Mouse (Mus musculus) adrenal gland, adult 8-10 months (tissue): ENCODE data around the gene Ptpn14. TPM values are rescaled to one million over a fixed set of nuclear protein-coding genes. Genes with fewer than 3 reads are reported as not detected.

Experiments
- DNase-seq: peaks from one replicate; pipeline ENCODE4 v3.0.0; 2022
- total RNA-seq, 4 experiments: library from RNA; stranded (reverse); gene quantifications; 2 replicates each; pipeline ENCODE4 v1.2.4; 2022

Ptpn14 gene
- total RNA-seq, 4 experiments from 2014 or later: 10.8 to 21.8 (median 17.9) TPM

DNA sequence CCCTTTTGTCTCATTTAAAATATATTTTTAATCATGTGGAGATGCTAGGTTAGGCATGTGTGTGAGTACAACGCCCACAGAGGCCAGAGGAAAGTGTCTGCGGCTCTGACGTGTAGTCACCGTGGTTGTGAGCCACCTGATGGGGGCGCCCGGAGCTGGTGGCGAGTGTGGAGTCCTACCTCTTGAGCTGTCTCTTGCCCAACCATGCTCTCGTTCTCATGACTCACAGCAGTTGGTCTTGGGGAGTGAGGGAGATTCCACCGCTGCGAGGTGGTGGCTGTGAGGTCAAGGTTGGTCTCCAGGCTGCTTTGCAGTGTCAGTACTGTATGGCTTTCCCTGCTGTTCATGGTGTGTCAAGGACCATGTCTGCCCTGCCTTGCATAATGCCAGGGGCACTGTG is 140.0 kb downstream of the Ptpn14 start:
- DNase-seq: peak; percentile 71

DNA sequence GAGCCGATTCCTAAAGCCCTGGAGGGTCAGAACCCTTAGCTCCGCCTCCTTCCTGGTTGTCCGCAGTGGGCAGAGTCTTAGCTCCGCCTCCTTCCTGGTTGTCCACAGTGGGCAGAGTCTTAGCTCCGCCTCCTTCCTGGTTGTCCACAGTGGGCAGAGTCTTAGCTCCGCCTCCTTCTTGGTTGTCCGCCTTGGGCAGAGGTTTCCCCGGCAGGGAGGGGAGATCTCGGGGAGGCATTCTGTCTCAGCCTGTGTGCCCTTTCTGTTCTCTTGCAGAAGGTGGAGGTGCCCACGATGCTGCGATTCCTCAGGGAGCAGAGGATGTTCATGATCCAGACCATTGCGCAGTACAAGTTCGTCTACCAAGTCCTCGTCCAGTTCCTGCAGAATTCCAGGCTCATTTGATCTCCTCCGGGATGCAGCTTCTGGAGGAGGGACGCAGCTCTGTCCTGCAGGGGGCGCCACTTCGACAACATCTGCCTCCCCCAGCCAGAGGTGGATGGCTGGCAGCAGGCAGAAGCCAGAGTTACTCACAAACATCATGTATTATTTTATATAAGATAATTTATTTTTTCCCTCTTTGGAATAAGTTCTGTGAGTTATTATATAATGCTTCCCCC is 141.7 kb downstream of the Ptpn14 start:
- DNase-seq: no peak

- no peak for DNase-seq
Measured at GRCm38 (mm10) chr1:189870539-189870938, 142.5 kb downstream of the Ptpn14 start.

- no peak for DNase-seq
Measured at GRCm38 (mm10) chr1:189871625-189872024, 143.6 kb downstream of the Ptpn14 start.

- no peak for DNase-seq
Measured at GRCm38 (mm10) chr1:189872050-189872449, 144.0 kb downstream of the Ptpn14 start.

DNA sequence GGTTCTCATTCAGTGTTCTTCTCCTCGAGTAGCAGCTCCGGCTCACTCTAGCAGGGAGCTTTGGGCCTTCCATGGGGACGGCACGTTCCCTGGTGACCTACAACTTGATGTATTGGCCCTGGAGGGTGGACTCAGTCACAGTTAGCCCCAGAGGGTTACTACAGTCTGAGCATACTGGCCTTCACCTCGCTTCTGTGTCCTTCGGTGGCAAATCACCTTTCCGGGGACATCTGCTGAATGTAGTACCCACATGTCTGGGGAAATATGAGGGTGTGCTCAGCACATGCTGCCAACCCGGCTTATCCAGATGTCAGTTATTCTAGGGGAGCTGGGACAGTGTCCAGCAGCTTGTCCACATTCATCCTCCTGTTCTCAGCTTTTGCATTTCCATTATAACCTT is 145.5 kb downstream of the Ptpn14 start:
- DNase-seq: no peak

GRCm38 (mm10) chr1:189875439-189875861 is 147.4 kb downstream of the Ptpn14 start:
- no peak for DNase-seq

DNA sequence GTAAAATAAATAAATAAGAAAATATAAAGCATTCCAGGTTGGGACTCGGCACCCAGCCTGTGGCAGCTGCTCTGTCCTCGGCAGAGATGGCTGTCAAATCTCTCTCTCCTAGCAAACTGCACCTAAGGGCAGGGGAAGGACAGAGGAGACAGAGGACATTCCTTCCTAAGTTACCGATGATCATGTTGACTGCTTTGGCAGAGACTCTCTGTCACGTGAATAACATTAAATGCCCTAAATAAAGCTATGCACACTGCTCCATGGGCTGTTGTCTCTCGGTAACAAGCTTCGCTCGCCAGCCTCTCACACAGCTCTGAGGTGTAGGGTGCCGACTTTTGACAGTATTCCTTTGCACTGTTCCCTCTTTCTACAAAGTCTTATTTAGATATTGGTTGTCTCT is 148.1 kb downstream of the Ptpn14 start:
- no peak for DNase-seq

DNA sequence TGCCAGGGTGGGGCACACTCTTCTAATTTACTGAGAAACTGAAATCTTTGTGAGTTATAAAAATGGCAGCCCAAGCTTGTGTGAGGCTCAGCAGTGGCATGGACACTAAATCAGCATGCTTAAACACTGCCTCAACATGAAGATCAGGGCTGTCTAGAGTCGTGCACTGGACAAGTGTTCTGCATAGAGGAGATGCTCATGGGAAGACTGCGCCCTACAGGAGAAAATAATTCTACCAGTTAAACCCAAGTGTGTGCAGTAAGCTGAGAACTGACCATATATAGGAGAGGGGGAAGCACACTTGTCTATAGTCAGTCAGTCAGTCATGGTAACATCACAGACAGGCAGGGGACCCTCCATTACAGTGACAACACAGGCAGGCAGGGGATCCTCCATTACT is 151.1 kb downstream of the Ptpn14 start:
- DNase-seq: no peak

DNA sequence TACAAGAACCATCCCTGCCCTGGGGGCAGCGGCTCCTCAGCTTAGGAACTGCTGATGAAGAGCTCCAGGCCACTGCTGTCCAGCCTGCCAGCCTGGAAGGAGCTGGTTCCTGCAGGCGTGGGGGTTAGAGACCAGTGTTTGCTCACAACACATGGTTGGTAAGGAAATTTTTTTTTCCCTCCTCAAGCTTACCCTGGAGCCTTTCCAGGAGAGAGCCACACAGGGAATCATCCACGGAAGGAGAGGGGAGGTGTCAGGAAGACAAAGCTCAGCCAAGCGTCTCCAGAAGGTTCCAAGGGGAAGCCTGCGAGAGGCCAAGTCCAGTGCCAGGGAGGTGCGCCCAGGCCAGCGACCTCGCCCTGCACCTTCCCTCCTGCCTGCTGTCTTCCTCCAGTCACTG is 151.9 kb downstream of the Ptpn14 start:
- peak; percentile 36 for DNase-seq

DNA sequence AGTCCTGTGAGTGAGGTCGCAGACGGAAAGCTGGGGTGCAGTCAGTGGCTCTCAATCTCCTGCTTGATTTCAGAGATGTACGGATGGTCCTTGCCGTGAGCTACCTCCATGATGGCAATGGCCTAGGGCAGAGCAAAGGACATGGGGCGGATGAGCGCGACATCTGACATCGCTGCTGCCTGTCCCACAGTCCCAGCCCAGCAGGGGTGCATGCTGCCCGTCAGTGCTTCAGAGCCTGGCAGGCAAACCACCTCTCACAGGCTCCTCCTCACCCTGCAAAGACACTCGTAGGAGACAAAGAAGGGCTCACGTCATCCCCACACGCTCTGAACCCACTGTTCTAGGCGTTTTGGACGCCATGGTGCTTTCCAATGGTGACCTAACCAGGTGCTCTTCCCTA is 152.7 kb downstream of the Ptpn14 start:
- DNase-seq: no peak

DNA sequence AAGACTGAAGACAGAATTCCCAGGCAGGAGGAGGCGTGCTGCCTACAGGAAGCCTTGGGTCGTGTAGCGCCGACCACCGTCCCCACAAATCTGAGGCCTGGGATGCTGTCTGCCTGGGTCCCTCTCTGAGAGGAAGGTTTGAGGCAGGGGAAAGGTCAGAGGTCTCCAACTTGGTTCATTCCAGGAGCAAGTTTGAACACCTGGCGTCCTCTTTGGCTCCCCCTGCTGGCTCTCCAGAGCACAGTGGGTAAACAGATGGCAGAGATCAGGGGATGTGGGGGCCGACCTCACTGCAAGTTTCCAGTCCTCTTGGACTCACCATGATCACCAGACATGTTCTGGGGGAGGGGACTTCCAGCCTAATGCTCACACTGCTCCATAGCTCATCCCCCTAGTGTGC is 154.8 kb downstream of the Ptpn14 start:
- no peak for DNase-seq

DNA sequence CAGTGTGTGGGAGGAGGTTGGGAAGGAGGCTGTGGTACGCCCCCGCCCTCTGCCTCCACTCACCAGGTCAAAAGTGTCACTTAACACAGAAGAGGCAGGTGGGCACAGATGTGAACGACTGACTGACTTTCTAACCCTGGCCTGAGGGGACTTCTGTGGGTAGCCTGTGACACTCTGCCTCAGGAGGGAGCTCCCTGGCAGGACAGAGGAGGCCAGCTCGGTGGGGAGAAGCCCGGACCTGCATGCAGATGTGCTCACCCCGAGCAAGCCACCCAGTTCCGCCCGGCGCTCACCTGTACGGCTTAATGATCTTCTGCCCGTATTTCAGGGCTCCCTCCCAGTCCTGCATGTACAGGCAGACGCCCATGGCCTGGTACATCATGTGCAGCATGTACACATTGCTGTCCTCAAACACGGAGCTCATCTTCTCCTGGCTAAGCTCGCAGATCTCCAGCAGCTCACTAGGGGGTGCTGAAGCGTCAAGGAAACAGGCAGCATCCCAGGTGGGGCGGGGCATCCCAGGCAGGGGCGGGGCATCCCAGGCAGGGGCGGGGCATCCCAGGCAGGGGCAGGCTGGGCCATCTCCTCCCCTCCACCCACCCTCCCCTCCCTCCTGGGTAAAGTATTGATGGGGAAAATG is 155.6 kb downstream of the Ptpn14 start:
- DNase-seq: no peak

DNA sequence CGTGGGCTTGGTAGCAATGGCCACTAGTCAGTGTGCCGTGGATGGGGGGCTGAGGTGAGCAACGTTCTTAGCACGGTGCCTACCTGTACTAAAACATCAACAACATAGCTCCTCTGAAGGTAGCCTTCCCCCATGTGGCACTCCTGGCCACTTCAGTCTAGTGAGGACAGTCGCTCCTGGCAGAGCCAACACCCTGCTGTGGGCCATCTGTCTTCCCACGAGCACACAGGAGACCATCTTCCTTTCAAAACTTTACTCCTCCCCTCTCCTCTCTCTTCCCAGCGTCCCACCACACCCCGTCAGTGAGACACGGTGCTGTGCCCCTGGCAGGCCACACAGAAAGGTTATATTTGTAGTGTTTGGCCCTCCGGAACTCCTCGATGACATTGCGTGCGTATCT is 156.9 kb downstream of the Ptpn14 start:
- DNase-seq: no peak

DNA sequence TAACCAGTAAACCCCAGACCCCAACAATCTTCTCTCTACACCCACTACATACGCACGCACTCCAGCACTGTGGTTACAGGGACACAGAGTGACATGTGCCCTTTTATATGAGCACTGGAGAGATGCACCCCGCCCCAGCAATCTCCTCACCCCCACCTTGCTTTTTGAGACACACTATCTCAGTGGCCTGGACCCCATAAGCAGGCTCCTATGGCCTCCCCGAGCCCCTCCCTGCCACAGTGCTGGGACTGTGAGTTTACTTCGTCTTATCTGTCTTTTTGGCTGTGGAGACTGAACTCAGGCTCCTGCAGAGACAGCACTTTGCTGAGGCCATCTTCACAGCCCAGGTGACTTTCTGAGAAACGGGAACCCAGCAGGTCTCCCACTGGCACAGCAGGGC is 157.9 kb downstream of the Ptpn14 start:
- no peak for DNase-seq

DNA sequence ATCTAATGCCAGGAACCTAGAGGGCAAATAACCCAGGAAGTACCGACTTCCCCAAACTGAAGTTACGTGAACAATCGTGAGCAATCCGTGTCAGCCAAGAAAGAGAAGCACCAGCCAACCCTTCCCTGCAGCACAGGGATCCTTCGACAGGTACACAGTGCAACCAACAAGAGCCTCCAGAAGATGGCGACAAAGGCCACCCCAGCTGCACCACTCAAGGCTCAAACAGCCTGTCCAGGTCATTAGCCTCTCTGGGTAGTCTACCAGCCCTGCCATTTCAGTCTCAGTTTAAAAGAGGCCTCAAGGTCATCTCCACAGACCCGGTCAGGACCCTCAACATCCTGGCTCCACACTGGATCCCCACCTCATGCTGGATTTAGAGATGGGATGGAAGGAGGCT is 159.4 kb downstream of the Ptpn14 start:
- DNase-seq: peak; percentile 52

- DNase-seq: no peak
Measured at GRCm38 (mm10) chr1:189888749-189889148, 160.7 kb downstream of the Ptpn14 start.

GRCm38 (mm10) chr1:189894191-189894590 is 166.1 kb downstream of the Ptpn14 start:
- DNase-seq: no peak

- no peak for DNase-seq
Measured at GRCm38 (mm10) chr1:189897861-189898260, 169.8 kb downstream of the Ptpn14 start.

DNA sequence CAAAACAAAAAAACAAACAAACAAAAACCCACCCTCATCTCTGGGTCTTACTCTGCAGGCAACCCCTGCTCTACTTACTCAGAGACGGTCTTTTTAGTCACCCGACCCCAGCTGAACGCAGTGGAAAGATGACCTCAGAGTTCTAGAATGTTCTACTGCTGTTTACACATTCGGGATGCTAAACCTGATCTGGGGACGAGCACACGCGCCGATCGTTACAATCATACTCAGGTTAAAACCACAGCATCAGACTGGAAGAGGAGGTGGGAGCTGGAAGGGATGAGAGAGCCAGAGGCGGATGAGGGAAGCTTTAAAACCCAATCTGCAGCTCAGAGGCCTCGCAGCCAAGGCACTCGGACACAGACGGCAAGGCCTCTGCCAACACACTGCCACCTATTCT is 170.6 kb downstream of the Ptpn14 start:
- DNase-seq: no peak

DNA sequence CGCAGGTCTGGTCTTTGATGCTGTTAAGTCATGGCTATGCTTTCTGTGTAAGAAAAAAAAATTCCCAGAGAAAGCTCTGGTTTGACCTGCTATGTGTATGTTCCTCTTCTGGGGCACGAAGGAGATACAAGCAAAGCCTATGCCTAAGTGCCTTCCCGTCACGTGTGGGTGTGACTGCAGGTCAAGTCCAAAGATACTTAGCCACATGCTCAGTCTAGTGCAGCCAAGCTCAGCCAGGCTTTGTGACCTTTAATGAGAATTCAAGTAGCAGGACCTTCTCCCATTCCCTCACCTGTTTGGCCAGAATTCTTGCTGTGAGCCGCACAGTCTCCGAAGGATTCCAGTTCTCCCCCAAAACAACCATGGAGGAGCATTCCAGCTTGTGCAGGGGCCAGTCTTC is 171.5 kb downstream of the Ptpn14 start:
- no peak for DNase-seq

GRCm38 (mm10) chr1:189902413-189902812 is 174.3 kb downstream of the Ptpn14 start:
- DNase-seq: no peak

DNA sequence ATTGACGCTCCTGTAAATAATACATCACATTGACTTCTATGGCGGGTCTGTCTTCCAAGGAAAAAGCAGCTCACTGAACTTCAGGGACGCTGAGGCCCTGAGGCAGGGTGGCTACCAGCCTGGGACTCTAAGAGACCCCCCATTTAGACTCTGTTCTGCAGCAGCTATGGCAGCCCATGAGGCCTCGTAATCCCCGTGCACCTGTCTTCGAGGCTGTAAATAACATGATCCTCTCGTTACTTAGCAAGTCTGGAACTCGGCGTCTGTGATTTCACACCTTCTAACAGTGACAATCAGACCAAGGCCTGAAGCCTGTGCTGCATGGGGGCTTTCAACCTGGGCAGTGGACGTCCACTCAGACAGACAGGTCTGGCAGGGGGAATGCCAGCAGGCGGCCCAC is 175.1 kb downstream of the Ptpn14 start:
- DNase-seq: no peak

GRCm38 (mm10) chr1:189910685-189911345 is 182.7 kb downstream of the Ptpn14 start:
- DNase-seq: peak; percentile 63
